Mouse (Mus musculus) erythroblast, embryonic 14.5 days (primary cell): ENCODE measurements around the gene Ethe1.

ENCODE experiments used
- GATA1 ChIP-seq: IDR thresholded peaks from 2 replicates; pipeline ENCODE4 v1.6.1; 2012; ENCODE audit warnings: low read length, inconsistent platforms, mixed read lengths
- TAL1 ChIP-seq: IDR thresholded peaks from 3 replicates; pipeline ENCODE4 v1.6.1; 2012; ENCODE audit warnings: low read length, inconsistent platforms, mixed read lengths

- TF ChIP-seq TAL1, result no peak
- TF ChIP-seq GATA1, result no peak
These were observed 23.6 kb downstream of the Ethe1 start for GRCm38 (mm10) chr7:24610879-24611494.
